Mouse (Mus musculus) heart, embryonic 13.5 days (tissue): ENCODE data around the gene Stambpl1. TPM values are rescaled to one million over a fixed set of nuclear protein-coding genes. Genes with fewer than 3 reads are reported as not detected.

Experiments used
- ATAC-seq: fragments of 200-750 bp; cut with Nextera tagmentation; 2 replicates; pipeline ENCODE4 v1.8.0; 2017; ENCODE audit warnings: moderate TSS enrichment; ENCODE audit not compliant: insufficient number of reproducible peaks, low FRiP score, low TSS enrichment; ENCODE audit errors: extremely low read depth
- H3K27ac ChIP-seq: fragments of 300-500 bp; sonication (generic); replicated peaks from 2 replicates; pipeline ENCODE4 v1.5.1; 2015; ENCODE audit warnings: moderate library complexity, mild to moderate bottlenecking, inconsistent platforms
- H3K27me3 ChIP-seq: fragments of 300-500 bp; sonication (generic); replicated peaks from 2 replicates; pipeline ENCODE4 v1.6.1; 2015; ENCODE audit warnings: mild to moderate bottlenecking, inconsistent platforms
- H3K36me3 ChIP-seq: fragments of 300-500 bp; sonication (generic); 2 replicates; pipeline ENCODE4 v1.6.1; 2015; ENCODE audit warnings: mild to moderate bottlenecking, inconsistent platforms
- H3K4me1 ChIP-seq: fragments of 300-500 bp; sonication (generic); 2 replicates; pipeline ENCODE4 v1.6.1; 2015; ENCODE audit warnings: inconsistent platforms
- H3K4me2 ChIP-seq: fragments of 300-500 bp; sonication (generic); 2 replicates; pipeline ENCODE4 v1.6.1; 2015; ENCODE audit warnings: inconsistent platforms, mild to moderate bottlenecking, moderate library complexity
- H3K4me3 ChIP-seq: fragments of 300-500 bp; sonication (generic); 2 replicates; pipeline ENCODE4 v1.5.1; 2015; ENCODE audit warnings: moderate library complexity, mild to moderate bottlenecking, inconsistent platforms
- H3K9ac ChIP-seq: fragments of 300-500 bp; sonication (generic); 2 replicates; pipeline ENCODE4 v1.6.1; 2015; ENCODE audit warnings: inconsistent platforms, mild to moderate bottlenecking, moderate library complexity
- H3K9me3 ChIP-seq: fragments of 300-500 bp; sonication (generic); 2 replicates; pipeline ENCODE4 v1.6.1; 2016; ENCODE audit warnings: inconsistent platforms
- WGBS: fragments of 180-500 bp; shearing (Covaris S2); methylation state at CpG from one replicate; pipeline ENCODE4 v1.1.7; 2015; ENCODE audit warnings: mixed read lengths; 5-methylcytosine and 5-hydroxymethylcytosine counted together
- polyA plus RNA-seq: library from polyadenylated mRNA; unstranded; fragments of >200 nt; fragmentation: Nextera tagmentation; extraction: Ambion mirVana; gene quantifications from 2 replicates; pipeline ENCODE4 v1.2.1, GENCODE M21; 2015

The Stambpl1 gene
- polyA plus RNA-seq, result 5.5 and 6.4 TPM in 2 replicates

DNA sequence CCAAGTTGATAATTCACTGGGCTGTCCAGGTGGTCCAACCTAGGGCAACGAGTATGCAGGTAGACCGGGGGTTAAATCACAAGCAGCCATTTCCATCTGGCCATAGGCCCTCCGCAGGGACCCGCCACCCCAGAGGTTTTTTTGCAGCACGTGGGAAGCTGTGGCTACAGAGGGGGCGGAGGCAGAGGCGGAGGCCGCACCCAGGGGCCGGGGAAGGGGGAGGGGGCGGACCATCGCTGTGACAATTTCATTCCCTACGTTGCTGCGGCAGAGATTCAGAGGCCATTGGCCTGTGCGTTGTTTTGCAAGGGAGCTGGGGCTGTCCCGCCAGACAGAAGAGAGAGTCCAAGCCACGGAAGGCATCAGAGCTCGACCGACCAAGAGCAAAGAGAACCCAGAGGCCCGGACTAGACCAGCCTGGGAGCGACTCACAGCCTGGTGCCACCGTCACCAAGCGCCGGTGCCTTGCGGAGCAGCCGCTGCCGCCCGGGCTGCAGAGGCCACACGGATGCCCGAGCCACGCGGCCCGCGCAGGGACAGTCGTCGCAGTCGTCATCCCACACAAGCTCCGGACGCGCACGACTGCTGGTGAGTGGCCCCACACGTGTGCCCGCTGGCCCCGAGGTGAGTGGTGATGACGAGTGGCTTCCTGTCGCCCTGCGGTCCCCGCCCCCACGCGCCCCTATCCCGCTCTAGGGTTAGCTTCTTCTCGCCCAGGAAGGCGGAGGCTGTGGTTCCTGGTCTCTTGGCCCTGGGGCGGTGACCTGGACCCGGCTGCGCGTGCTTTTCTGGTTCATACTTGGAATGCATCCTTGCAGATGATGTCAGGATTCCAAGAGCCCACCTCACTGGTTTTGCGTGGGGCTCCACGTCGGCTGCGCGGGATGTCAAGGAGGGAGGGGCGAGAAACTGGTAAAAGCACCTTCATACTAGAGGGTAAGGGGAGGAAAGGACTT lies at the start of gene Stambpl1:
Gene Stambpl1, plus strand, starts transcription at position 222 of the 956 bp plus-strand sequence.
- peak within 1 kb of the TSS; percentile 84 for H3K9ac ChIP-seq
- peak; percentile 59 for ATAC-seq
- H3K36me3 ChIP-seq, result no peaks in the 10 kb centered on the region
- H3K27ac ChIP-seq, result peak within 1 kb of the TSS; percentile 26; the same call in 1 of the 2 replicates
- peak within 1 kb of the TSS; percentile 81 for H3K4me3 ChIP-seq
- H3K4me1 ChIP-seq, result peaks cover 7% of the 10 kb centered on the region
- WGBS, result under 1% methylated on average over 62 of the region's 62 CpGs
- peak within 1 kb of the TSS; percentile 97 for H3K4me2 ChIP-seq
- peaks cover 6% of the 10 kb centered on the region; the same call in 1 of the 2 replicates for H3K27me3 ChIP-seq
- no peaks in the 10 kb centered on the region for H3K9me3 ChIP-seq

DNA sequence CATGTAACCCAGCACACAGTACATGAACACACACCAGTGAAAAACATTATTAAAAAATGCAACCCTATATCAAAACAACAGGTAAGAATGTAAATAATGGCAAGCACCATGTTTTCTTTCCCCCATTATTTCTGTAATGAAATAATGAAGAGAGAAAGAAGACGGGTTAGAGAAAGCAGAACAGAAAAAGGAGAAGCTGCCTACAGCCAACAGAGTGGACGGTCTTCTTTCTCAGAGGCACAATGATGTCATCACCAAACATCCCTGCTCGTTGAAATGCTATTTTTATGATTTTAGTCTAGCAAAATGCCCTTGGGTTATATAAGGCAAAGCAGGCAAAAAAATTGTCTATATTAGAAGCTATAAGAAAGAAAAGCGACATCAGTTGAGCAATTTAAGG lies 43.6 kb upstream of the Stambpl1 start:
- 56% methylated on average over 4 of the region's 4 CpGs for WGBS
- Histone ChIP-seq H3K4me3 (no peak overlapping the region), H3K36me3 (no peaks in the 10 kb centered on the region), H3K4me1 (no peaks in the 10 kb centered on the region), H3K4me2 (no peak overlapping the region), H3K9ac (no peak overlapping the region), H3K27ac (no peak overlapping the region), H3K27me3 (no peaks in the 10 kb centered on the region), H3K9me3 (no peaks in the 10 kb centered on the region)
- ATAC-seq, result no peak

DNA sequence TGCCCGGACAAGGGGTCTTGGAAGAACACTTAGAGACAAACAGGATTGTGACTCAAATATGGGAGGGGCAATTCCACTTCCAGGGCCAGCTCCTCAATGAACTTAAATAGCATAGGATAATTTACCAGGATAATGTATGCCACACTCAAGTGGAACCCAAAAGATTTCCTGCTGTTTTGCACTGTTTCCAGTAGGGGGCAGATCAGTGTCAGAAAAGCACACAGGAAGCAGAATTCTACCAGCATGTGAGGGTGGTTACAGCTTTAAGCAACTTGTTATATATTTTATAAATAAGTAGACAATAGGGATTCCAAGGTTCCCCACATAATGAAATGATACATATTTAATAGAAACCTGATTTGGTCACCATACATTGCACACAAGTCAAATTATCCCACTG lies 40.1 kb upstream of the Stambpl1 start:
- Histone ChIP-seq H3K4me1 (no peaks in the 10 kb centered on the region), H3K27ac (no peak overlapping the region), H3K27me3 (no peaks in the 10 kb centered on the region), H3K4me2 (no peak overlapping the region), H3K4me3 (no peak overlapping the region), H3K9ac (no peak overlapping the region), H3K36me3 (no peaks in the 10 kb centered on the region), H3K9me3 (no peaks in the 10 kb centered on the region)
- WGBS, result 65% methylated on average over 1 of the region's 1 CpGs
- no peak for ATAC-seq

DNA sequence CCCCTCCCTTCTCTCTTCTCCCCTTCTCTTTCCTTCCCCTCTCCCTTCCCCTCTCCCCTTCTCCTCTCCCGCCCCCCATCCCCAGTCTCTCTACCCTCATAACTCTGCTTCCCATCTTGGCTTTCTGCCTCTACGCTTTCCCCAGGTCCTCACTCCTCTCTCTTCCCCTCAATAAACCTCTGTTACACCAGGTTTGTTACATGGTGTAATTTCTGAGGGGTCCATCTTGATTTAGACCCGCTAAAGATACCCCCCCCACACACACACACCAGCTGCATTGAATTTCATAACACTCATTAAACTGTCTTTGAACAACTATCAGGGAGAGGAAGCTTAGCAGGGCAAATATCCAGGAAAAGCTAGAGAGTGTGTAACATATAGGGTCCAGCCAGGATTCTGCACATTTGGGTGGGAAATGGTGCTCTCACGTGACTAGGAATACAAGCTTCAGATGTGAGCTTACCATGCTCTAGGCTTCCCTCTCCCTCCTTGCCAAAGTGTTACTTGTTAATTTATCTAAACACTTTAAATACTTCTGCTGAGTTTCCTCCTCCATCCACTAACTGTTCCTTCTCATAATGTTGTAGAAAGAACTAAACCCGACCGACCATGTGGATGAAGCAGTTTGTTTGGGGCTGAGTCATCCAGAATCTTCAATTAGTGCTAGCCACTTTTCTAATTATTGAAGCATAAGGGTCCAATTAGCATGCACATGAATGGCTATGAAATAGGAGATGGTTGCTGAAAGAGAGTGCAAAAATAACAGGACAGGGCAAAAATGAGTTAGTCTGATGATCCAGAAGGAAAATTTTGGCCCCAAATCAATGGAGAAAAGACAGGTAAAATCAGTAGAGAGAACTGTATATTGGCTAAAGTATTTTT lies 38.5 kb upstream of the Stambpl1 start:
- H3K27ac ChIP-seq, result no peak overlapping the region
- H3K36me3 ChIP-seq, result no peaks in the 10 kb centered on the region
- no peak overlapping the region for H3K4me2 ChIP-seq
- no peaks in the 10 kb centered on the region for H3K27me3 ChIP-seq
- no peaks in the 10 kb centered on the region for H3K9me3 ChIP-seq
- H3K9ac ChIP-seq, result no peak overlapping the region
- H3K4me1 ChIP-seq, result no peaks in the 10 kb centered on the region
- ATAC-seq, result no peak
- no peak overlapping the region for H3K4me3 ChIP-seq
- 73% methylated on average over 6 of the region's 6 CpGs for WGBS

DNA sequence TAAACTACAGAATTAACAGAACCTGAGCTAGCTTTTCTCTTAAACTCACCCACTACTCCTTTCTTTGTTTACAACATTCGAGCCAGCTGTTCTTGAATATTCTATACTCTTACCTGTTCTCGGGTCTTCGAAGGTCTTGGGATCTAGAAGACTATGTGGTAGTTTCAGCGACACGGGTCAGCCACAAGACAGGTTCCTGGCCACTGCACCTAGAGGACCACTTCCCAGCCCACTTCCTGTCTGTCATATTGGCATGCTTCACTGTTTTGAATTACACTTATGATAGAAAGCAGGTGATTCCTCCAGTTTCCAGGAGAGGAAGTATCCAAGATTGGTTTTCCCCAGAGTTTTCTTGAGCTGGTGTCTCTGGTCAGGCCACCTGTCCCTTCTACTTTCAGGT lies 29.3 kb upstream of the Stambpl1 start:
- H3K27ac ChIP-seq, result no peak overlapping the region
- WGBS, result 83% methylated on average over 5 of the region's 5 CpGs
- H3K9ac ChIP-seq, result no peak overlapping the region
- no peaks in the 10 kb centered on the region for H3K9me3 ChIP-seq
- no peak overlapping the region for H3K4me3 ChIP-seq
- H3K36me3 ChIP-seq, result no peaks in the 10 kb centered on the region
- no peak overlapping the region for H3K4me2 ChIP-seq
- ATAC-seq, result no peak
- no peaks in the 10 kb centered on the region for H3K27me3 ChIP-seq
- H3K4me1 ChIP-seq, result no peaks in the 10 kb centered on the region; the same call in 1 of the 2 replicates

DNA sequence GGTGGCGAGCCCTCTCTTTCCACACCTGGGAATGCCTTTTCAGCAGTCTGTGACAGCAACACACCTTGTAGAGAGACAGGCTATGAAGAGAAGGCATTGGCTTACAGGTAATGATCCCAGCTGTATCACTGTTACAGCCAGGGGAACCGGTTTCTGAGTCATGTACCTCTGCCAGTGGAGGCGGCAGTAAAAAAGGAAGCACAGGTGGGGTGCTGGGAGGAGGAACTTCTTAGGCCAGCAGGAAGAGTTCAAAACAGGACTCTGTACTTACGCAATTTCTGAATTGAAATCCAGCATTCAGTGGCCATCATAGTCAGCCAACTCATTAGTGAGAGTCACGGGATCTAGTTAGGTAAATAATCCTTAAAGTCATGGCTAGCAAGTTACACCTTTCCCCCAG lies 26.1 kb upstream of the Stambpl1 start, which contains the start of gene Ankrd22:
Gene Ankrd22, minus strand, starts transcription at position 163 of the 400 bp plus-strand sequence.
- H3K4me2 ChIP-seq, result no peak within 1 kb of the TSS
- no peak for ATAC-seq
- 70% methylated on average over 5 of the region's 5 CpGs for WGBS

DNA sequence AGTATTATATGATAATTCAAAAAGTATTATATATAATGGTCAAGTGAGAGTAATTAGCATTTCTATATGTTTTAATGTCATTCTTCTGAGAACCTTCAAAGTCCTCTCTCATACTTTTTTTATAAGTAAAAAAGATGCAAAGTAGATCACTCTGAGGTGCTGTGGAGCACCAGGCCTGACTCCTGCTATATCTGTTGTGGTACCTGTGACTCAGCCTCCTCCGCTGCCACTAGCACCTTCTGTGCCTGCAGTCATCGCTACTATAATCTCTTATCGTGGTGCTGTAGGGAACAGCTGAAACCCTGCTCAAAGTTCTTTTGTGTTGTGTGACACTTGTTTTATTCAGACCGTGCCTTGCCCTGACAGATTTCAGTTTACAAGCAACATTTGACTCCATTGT lies 25.6 kb upstream of the Stambpl1 start:
- no peak overlapping the region for H3K4me3 ChIP-seq
- H3K9ac ChIP-seq, result no peak overlapping the region
- no peaks in the 10 kb centered on the region for H3K36me3 ChIP-seq
- H3K4me1 ChIP-seq, result no peaks in the 10 kb centered on the region; the same call in 1 of the 2 replicates
- H3K4me2 ChIP-seq, result no peak overlapping the region
- no peak overlapping the region for H3K27ac ChIP-seq
- ATAC-seq, result no peak
- no peaks in the 10 kb centered on the region for H3K9me3 ChIP-seq
- H3K27me3 ChIP-seq, result no peaks in the 10 kb centered on the region
- 66% methylated on average over 4 of the region's 4 CpGs for WGBS

More for the DNA sequence above, 26.1 kb upstream of the Stambpl1 start, which contains the start of gene Ankrd22:
- Histone ChIP-seq H3K9me3 (no peaks in the 10 kb centered on the region), H3K9ac (no peak within 1 kb of the TSS), H3K36me3 (no peaks in the 10 kb centered on the region), H3K4me3 (no peak within 1 kb of the TSS), H3K27ac (no peak within 1 kb of the TSS), H3K27me3 (no peaks in the 10 kb centered on the region), H3K4me1 (no peaks in the 10 kb centered on the region; the same call in 1 of the 2 replicates)

DNA sequence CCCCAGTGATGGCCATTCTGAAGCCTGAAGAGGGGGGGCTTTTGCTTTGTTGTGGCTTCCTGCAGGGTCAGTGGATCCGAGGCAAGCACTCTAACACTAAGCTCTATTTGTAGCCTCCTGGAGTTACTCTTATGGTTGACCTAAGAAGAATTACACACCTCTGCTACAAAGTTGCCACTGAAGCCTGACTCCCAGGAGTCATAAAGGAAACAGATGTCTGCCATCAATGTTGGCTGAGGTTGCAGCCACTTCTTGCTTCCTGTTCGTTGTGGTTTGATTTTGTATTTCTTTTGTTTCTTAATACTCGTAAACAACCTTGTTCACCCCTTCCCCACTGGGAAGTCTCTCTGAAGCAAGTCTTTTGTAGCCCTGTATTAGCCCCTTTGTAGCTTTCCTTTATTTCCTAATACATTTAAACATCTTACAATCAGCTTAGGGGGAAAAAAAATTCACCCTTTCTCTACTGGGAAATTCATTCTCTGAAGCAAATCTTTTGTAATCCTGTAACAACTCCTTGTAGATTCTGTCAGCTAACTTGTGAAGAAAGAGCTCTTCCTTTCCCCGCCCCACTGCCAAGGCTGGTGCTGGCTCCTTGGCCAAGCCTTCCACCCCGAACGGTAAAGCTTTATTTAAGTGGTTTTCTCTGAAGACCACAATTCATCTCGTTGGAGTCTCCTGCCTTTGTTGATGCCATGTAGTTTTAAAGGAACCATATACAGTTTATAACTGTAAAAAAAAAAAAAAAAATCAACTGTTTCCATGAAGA lies 23.9 kb upstream of the Stambpl1 start:
- no peak overlapping the region for H3K4me3 ChIP-seq
- ATAC-seq, result no peak
- H3K27me3 ChIP-seq, result no peaks in the 10 kb centered on the region

DNA sequence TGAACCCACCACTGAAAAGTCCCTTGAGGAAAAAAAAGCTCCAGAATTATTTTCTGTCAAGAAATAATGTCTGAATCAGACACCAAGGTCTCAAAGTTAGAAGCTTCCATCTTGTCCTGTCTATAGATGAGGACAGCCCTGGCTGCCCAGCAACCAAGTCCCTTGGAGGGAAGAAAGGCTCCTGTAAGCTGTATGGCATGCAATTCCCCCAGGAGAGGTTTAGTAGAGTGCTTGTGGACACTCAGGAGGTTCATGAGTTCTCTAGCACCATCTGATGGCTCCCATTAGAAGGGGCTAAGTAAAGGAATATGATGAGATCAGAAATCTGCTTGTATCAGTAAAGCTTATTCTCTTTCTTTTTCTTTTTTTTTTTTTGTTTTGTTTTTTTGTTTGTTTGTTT lies 22.9 kb upstream of the Stambpl1 start:
- Histone ChIP-seq H3K36me3 (no peaks in the 10 kb centered on the region), H3K27ac (no peak overlapping the region), H3K9ac (no peak overlapping the region), H3K4me3 (no peak overlapping the region), H3K9me3 (no peaks in the 10 kb centered on the region), H3K4me2 (no peak overlapping the region), H3K27me3 (no peaks in the 10 kb centered on the region), H3K4me1 (peaks cover 3% of the 10 kb centered on the region; the same call in 1 of the 2 replicates)
- ATAC-seq, result no peak

More for the DNA sequence above, 23.9 kb upstream of the Stambpl1 start:
- Histone ChIP-seq H3K4me1 (no peaks in the 10 kb centered on the region), H3K27ac (no peak overlapping the region), H3K9ac (no peak overlapping the region), H3K36me3 (no peaks in the 10 kb centered on the region), H3K9me3 (no peaks in the 10 kb centered on the region), H3K4me2 (no peak overlapping the region)
- WGBS, result 58% methylated on average over 7 of the region's 7 CpGs

DNA sequence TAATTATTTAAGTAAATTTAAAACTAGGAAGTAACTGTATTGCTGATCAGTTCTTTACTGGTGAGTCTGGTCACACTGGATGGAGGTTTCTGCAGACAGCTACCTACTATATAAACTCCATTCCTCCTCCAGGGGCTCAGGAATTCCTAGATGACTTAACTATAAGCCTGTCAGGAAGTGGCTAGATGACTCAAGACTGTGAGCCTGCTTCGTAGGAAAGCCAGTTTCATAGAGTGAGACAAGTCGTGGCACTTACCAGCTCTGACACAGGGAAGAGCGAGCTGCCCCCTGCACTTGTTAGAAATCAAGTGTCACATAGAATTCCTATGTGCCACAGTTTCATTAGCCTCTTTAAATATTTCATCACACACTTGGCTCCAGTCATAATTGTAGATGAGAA lies 20.9 kb upstream of the Stambpl1 start:
- Histone ChIP-seq H3K9me3 (no peaks in the 10 kb centered on the region), H3K27ac (no peak overlapping the region), H3K4me3 (no peak overlapping the region), H3K4me1 (peaks cover 5% of the 10 kb centered on the region; the same call in 1 of the 2 replicates), H3K36me3 (no peaks in the 10 kb centered on the region), H3K9ac (no peak overlapping the region), H3K4me2 (no peak overlapping the region), H3K27me3 (no peaks in the 10 kb centered on the region)
- no peak for ATAC-seq
- WGBS, result 43% methylated on average over 3 of the region's 3 CpGs
